Mouse (Mus musculus) retina, postnatal 7 days (tissue): ENCODE measurements at regions not wholly inside any gene's neighbourhood (a gene's known extent, or its start where the extent isn't known, plus 50 kb on each side); places are given as distances from the start of the nearest gene placed in this dataset.

Experiments used
- DNase-seq: peaks from one replicate; pipeline ENCODE4 v3.0.0-alpha.2; 2012; ENCODE audit warnings: low read depth, low spot score

DNA sequence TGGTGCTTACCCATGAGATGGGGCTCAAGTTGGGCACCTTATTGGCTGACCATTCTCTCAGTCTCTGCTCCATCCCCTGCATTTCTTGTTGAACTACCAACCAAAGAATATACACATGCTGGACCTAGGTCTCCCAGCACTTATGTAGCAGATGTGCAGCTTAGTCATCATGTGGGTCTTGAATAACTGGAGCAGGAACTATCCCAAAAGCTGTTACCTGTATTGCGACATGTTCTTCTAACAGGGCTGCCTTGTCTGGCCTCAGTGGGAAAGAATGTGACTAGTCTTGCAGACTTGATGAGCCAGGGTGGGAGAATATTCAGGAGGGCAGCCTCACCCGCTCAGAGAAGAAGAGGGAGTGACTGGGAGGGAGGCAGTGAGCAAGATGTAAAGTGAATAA lies 318.7 kb upstream of the Marcks start:
- DNase-seq: no peak

DNA sequence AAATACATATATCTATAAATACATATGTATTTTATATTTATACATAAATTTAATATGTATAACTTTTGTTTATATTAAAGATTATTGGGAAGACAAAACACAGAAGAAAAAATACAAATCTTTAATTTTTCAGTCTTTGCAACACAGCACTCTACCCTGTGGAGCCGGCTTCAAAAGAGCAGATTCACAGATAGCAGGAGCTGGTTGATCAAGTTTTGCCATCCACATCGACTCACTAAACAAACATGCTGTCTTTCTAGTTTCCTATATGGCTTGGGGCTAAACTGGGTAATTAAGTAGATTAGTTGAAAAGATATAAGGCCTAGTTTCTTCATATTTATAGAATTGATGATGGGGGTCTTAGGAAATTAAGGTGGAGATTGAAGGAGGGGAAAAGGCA lies 311.2 kb upstream of the Marcks start:
- no peak for DNase-seq

GRCm38 (mm10) chr10:37447333-37448204 lies 308.8 kb upstream of the Marcks start:
- DNase-seq: no peak

DNA sequence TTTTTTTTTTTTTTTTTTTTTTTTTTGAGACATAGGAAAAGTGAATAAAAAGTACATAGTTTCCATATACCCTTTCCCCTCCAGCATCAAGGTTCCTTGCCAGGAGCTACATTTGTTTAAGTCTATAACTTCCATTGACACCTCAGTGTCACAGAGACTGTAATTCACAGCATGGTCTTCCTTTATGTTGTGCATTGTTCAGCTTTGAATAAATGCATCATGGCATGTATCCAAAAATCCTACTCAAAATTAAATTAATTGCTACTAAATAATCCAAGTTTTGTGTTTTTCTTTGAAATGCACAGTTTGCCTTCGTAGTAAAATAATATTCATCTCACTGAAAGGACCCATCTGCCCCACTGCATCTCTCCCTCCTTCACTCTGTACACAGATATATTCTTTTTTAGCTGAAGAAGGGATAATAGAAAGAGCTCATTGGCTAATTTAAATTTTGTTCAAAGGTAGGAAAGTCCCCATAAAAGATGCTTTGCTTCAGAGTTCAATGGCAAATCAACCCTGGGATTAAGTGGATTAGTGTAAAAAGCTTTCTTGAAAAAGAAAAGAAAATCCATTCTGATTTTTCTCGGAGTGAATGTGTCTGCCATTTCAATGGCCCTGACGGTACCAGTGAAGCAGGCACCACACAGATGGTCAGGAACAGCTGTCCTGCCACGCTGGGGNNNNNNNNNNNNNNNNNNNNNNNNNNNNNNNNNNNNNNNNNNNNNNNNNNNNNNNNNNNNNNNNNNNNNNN lies 301.3 kb upstream of the Marcks start:
- DNase-seq: no peak

DNA sequence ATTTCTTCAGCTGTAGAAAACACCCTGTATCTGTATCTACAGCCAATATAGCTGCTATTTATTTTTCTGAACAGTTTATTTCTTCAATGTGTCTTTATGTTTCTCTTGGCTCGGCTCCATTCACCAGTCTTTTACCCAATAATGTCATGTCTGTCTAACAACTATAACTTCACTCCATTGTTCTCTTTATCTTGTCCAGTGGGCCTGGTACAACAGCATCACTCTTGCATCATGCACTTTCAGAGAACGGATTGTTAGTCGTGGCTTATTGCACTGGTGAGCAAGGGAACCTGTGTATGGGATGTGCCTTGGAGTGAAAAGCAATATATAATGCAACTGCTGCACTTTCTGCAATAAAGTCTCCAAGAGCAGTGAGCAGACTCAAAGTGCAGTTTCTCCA lies 299.6 kb upstream of the Marcks start:
- DNase-seq: no peak

DNA sequence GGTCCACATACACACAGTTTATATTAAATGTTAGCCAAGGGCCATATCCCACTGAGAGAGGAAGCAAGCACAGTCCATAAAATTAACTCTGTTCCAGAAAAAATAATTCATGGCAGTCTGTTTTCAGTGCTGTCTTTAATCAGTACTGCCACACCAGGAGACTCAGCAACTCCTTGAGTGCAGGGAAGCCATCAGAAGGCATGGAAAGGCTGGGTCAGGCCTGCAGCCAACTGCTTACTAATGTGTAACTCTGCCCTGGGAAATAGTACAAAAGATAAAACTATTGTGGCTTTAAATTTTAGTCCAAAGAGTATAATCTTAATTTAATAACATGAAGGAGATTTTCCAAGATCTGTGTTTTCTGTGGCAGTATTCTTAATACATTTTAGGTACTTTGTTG lies 298.1 kb upstream of the Marcks start:
- no peak for DNase-seq

GRCm38 (mm10) chr10:37434229-37434628 lies 295.5 kb upstream of the Marcks start:
- DNase-seq: no peak

DNA sequence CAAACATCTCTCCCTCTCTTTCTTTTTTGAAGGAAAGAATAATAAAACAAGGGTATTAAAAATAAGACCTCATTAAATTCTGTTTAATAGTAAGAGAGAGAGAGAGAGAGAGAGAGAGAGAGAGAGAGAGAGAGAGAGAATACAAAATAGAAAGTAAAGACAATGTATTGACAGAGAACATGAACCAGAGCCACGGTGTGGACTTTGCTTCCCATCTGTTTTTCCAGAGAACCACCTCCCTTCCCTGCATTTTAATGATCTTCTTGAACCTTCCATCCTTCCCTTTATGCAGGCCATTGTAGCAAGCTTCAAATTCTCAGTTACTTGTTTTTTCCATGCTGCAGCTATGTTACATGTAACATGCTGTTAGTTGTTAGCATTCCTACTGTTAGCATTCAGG lies 284.3 kb upstream of the Marcks start:
- no peak for DNase-seq

- no peak for DNase-seq
Measured at GRCm38 (mm10) chr10:37422612-37423011, 283.9 kb upstream of the Marcks start.

DNA sequence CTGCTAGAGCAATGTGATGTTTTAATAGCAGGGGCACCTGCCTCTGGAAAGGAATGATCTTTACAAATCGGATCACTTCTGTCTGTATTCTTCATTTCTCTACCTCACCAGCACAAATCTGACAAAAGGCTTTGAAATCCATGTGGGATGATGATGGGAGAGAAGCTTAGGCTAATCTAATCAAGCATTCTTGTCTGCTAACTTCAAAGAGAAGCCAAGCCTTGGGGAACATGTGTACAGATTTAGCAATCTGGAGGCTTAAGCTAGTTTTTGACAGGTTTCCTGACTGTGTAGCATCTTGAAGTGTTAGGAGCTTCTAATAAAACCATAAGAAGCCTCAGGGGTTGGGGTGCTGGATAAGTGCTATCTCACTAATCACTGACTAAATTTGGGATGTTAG lies 277.6 kb upstream of the Marcks start:
- DNase-seq: no peak

- DNase-seq: no peak
Measured at GRCm38 (mm10) chr10:37412401-37412800, 273.7 kb upstream of the Marcks start.

DNA sequence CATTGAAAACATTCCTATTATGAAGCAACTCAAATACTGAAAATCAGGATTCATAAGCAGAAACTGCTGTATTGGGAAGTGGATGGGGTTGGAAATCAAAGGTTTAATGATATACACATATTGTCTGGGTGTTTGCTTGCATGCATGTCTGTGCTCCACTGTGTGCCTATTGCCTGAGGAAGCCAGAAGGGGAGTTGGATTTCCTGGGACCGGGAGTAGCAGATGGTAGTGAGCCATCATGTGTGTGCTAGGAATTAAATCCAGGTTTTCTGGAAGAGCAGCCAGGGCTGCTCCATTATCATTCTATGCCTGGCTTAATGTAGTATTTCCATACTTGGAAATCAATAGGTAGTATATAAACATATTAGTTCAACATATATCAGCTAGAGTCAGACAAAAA lies 271.0 kb upstream of the Marcks start:
- DNase-seq: no peak

- no peak for DNase-seq
Measured at GRCm38 (mm10) chr10:37407487-37407886, 268.8 kb upstream of the Marcks start.

DNA sequence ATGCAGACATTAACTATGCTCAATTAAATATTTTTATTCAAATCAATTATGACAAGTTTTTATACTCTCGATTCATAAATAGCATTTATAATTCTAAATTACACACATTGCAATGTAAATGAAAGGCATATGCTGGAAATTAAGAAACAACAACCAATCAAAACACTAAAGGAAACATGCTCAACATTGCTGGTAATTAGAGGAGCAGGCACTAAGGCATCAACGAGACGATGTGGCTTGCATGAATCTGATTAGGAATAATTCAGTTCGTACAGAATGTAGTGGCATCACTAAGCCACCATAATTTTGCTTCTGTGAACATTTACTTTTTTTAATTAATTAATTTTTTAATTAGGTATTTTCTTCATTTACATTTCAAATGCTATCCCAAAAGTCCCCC lies 266.2 kb upstream of the Marcks start:
- DNase-seq: no peak

DNA sequence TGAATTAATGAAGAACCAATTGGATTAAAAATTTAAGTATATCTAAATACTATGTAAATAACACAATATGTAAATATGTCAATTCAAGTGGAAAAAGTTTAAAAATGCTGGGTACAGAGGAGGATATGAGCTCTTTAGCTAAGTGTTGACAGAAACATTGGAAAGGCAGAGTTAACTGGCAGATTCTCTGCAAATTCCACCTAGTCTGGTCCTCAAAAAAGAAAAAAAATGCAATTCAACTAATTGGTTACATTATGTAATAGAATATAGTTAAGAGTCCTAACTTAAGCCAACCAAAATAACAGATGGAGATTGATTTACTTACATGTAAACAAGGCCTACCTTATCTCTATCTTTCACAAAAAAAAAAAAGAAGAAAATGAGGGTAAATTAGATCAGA lies 265.7 kb upstream of the Marcks start:
- DNase-seq: no peak

DNA sequence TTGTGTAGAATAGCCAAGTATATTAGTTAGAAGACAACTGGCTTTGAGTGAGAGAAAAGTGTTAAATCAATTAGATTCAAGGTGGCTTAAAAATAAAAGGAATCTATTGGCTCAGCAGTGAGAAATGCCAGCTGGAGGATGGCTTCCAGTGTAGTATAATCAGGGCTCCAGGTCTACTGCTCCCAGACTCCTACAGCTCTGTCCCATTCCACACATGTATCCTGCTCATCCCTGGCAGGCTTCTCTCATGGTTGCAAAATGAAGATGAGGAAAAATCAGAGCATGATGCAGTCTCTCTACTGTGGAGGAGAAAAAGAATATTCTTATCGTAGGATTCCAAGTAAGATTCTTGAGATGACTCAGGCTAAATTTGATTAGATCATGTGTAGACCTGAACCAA lies 263.7 kb upstream of the Marcks start:
- DNase-seq: no peak

GRCm38 (mm10) chr10:37400991-37401390 lies 262.3 kb upstream of the Marcks start:
- no peak for DNase-seq

GRCm38 (mm10) chr10:37400379-37400778 lies 261.7 kb upstream of the Marcks start:
- DNase-seq: no peak

DNA sequence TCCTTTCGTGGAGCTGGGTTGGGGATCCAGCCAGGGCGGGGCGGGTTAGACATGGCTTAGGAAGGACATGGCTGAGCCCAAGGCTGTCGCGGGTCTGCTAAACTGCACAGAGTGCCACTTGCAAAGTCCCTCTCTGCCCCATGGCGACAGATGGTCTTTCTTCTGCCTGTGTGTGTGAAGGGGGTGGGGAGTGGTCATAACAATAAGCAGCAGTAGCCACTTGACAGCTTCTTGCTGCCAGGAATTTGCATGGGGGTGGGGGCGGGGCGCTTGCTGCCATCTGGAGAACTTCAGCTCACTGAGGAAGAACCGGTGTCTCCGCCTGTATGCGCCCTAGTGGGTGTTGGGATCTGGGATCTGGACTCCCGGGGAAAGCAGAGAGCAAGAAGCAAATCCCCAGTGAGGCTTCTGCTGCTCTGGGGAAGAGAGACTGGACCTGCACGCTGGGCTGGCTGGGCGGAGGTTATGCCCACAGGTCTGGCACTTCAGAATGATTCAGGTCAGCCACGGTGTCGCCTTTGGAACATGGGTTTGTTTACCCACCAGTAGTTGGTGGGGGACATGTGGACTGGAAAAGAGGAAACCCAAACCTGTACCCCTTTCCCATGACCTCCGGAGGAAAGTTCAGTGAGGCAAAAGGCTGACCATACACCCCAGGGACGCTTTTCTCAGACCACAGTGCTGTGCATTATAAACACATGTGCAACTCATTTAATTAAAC lies 258.7 kb upstream of the Marcks start:
- DNase-seq: peak; percentile 73

DNA sequence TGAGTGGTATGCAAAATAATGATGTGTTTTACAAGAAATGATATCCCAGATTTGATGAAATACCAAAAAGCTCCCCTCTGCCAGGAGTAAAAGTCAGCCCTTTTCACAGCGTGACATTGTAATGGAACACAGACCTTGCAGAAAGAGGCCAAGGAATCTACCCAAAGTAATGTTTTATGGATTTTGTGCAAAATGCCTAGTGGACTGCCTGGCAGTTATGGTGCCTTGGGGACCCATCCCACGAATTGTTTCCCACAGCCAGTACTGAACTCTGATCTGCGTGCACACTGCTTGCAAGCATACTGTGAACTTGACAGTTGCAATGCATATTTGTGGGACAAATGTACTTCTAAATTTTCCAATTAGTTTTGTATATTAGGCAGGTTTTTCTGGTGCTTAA lies 251.3 kb upstream of the Marcks start:
- no peak for DNase-seq

DNA sequence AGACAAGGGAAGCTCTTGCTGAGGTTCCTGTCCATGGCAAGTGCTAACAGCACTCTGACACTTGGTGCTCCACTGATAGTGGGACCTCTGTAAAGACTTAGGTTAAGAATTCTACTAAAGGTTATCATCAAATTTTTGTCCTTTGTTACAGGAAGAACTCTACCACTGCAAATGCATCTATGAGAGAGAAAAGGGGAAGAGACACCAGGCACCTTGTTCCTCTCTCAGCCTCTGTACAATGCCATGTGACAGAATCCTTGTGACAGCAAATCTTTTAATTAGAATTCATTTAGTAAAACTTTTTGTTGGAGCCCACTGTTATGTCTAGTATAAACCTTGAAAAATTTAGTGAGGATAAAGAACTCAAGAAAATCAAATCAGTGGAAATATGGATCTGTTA lies 247.5 kb upstream of the Marcks start:
- DNase-seq: no peak

GRCm38 (mm10) chr10:37380024-37380423 lies 241.3 kb upstream of the Marcks start:
- no peak for DNase-seq
